Mouse (Mus musculus) CD4-positive, CD25-positive, alpha-beta regulatory T cell, adult 4 months (primary cell): ENCODE results near the gene Gpha2. TPM values are rescaled to one million over a fixed set of nuclear protein-coding genes. Genes with fewer than 3 reads are reported as not detected.

Source experiments
- ATAC-seq: one replicate; pipeline ENCODE4 v1.8.0; 2017
- polyA plus RNA-seq, 2 experiments: library from polyadenylated mRNA; unstranded; fragments of 100-300 nt; shearing (Covaris generic); gene quantifications; one replicate each; pipeline ENCODE4 v1.2.1; 2017

The Gpha2 gene
- not detected for polyA plus RNA-seq

DNA sequence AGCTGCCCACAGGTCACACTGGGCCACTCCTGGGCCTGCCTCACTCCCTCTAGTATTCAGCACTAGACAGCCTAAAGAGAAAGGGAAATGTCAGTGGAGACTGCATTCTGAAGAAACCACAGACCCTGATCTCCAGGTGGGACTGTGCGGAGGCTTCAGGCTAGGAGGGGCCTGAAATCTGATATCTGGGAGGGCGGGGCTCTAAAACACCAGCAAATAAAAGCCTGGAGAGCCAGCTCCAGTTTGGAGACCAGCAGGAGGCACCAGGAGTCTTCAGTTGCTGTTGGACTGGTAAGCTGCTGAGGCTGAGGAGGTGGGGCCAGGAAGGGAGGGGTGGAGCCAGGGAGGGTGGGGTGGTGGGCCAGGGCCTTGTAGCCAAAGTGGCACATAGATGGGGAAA is at the start of gene Gpha2:
Gene Gpha2, plus strand, starts transcription at position 246 of the 400 bp plus-strand sequence.
- ATAC-seq = no peak

- no peak for ATAC-seq
These were observed 47.4 kb upstream of the Gpha2 start for GRCm38 (mm10) chr19:6178775-6179174.

GRCm38 (mm10) chr19:6181629-6182028 is 44.6 kb upstream of the Gpha2 start:
- no peak for ATAC-seq

DNA sequence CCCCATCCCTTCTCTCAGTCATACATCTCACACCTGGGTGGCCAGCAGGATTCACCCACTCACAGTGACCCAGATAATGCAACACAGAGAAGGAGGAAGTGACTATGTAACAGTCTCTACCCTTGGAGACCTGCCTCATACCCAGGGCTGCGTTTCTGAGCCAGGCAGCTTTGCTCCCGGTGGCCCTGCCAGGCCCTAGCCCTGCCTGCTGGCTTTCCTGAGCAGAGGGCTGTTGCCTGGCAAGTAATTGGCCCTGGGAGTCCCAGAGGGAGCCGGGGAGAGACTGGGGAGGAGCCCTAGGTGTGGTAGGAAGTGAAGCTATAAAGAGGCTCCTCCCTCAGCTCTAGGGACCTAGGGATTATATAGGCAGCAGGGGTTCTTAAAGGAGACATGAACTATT is 43.6 kb upstream of the Gpha2 start:
- ATAC-seq = no peak

DNA sequence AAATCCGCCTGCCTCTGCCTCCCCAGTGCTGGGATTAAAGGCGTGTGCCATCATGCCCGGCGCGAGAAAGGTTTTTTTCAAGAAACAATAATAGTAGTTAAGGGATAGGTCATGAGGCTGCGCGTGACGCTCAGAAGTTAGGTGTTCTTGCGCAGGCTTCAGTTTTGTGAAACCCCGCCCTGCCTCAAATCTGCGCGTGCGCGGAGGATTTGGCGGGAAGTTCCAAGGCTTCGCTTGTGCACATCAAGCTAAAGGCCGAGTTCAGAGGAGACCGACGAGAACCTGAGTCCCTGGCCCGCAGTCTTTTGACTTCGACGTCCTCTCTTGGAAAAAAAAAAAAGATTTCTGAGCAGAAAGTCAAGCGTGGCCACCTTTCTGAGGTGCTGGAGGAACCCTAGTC is 42.0 kb upstream of the Gpha2 start, which contains the start of gene Majin:
Gene Majin, plus strand, starts transcription at position 258 of the 400 bp plus-strand sequence.
- ATAC-seq = no peak

GRCm38 (mm10) chr19:6204265-6204664 is 21.9 kb upstream of the Gpha2 start:
- no peak for ATAC-seq

DNA sequence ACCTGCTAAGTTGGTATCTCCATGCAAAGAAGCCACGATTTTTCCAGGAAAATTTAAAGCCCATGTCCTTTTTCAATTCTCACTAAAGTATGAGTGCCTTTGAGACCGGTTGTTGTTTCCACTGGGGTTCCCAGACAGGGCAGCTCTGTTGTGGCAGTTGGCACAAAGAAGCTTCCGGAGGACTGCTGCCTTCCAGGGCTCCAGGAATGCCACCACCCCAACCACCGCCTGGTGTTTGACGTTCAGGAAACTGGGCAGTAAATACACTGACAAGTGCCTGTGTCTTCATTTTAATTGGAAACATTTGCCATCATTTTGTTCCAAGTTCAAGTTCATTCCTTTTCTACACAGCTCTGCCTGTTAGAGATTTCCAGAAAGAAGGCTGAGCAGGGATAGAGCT is 19.5 kb upstream of the Gpha2 start:
- no peak for ATAC-seq

- no peak for ATAC-seq
These were observed 10.0 kb upstream of the Gpha2 start for GRCm38 (mm10) chr19:6216046-6216705.

- ATAC-seq = no peak
These were observed 7.6 kb upstream of the Gpha2 start for GRCm38 (mm10) chr19:6218606-6219005.

GRCm38 (mm10) chr19:6226763-6227162 is 583 bp downstream of the Gpha2 start:
- ATAC-seq = no peak

- ATAC-seq = no peak
These were observed 1.7 kb downstream of the Gpha2 start for GRCm38 (mm10) chr19:6227864-6228263.

GRCm38 (mm10) chr19:6230411-6230810 is 4.2 kb downstream of the Gpha2 start:
- ATAC-seq = no peak

DNA sequence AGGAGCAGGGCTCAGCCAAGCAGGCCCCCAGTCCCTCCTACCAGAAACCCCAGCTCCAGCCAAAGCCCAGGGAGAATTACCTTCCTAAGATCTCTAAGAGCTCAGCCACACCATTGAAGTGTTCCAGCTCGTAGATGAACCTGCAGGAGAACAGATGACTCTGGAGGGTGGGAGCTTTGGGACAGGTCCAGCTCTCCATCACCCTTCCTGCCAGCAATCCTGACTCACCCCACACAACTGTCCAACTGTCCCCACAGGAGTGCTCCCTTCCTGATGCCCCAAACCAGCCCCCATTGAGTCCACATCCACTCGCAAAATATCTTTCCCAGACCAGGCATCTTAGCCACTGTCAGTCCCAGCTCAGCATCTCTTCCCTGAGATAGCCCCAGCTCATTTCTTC is 4.9 kb downstream of the Gpha2 start:
- ATAC-seq = no peak

GRCm38 (mm10) chr19:6233647-6234046 is 7.5 kb downstream of the Gpha2 start:
- no peak for ATAC-seq

- no peak for ATAC-seq
These were observed 8.3 kb downstream of the Gpha2 start for GRCm38 (mm10) chr19:6234337-6235083.

DNA sequence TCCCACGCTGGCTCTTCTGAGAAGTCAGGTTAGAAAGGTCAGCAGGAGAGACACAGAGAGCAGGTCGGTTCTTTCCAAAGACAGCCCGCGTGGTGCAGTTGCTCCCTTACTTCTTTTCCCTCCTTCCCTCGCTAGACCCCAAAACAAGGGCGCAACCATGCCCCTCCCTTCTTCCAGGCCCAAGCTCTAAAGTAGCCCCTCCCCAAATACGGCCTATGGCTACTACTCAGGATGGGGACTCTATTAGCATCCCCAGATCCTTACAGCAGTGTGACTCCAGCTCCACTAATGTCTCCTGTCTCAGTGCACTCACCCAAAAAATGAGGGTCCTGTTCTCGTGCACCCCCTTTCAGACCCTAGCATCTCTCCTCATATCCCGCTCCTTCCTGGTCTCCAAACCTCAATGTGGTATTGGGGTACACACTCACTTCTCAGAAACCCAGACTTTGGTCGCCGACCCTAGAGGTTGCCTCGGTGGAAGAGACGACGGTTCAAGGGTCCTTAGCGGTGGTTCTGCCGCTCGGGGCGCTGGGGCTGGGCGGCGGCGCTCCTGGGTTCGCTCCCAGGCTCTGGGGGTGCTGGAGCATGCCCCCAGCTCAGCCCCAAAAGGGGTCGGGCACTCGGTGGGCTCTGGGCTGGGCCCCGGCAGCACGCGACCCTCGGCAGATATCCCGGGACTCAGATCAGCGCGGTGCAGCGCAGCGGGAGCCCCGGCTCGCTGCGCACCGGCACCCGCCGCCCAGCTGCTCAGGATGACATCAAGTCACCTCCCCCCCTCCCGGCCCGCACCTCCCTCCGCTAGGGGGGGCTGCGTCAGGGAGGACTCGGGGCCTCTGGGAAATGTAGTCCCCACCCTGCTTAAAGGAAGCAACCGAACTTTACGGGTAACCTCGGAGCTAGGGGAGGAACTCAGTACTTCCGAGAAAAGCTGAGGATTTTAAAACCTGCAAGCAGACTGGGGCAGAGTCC is 9.2 kb downstream of the Gpha2 start, which contains the start of gene Ppp2r5b:
Gene Ppp2r5b, minus strand, starts transcription at position 789 of the 969 bp plus-strand sequence.
- peak; percentile 92 for ATAC-seq

GRCm38 (mm10) chr19:6236053-6236441 is 9.9 kb downstream of the Gpha2 start:
- peak; percentile 86 for ATAC-seq

- no peak for ATAC-seq
These were observed 10.7 kb downstream of the Gpha2 start for GRCm38 (mm10) chr19:6236842-6237241.

DNA sequence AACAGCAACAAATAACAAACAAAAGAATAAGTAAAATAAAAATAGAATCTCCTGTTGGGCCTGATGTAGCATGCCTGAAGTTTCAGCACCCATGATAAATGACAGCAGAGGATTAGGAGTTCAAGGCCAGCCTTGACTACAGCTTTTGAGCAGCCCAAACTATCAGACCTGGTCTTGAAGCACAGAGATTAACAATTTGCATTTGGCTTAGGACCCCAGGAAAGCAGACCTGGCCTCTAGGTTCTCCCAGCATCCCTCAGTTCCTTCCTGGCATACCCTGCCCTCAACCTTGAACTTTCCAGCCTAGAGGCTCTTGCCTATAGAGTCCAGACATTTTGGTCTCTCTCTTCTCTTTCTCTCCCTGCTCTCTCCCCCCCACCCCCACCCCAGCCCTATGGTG is 12.6 kb downstream of the Gpha2 start:
- no peak for ATAC-seq

GRCm38 (mm10) chr19:6240136-6240535 is 14.0 kb downstream of the Gpha2 start:
- ATAC-seq = no peak

GRCm38 (mm10) chr19:6240725-6241124 is 14.5 kb downstream of the Gpha2 start:
- ATAC-seq = no peak

- ATAC-seq = peak; percentile 92
These were observed 15.3 kb downstream of the Gpha2 start, which contains the start of gene Atg2a for GRCm38 (mm10) chr19:6241274-6242107. Gene Atg2a, plus strand, starts transcription at chr19:6241668.
